12 mouse cellular contexts compared by ENCODE assay signal in the genomic region with DNA sequence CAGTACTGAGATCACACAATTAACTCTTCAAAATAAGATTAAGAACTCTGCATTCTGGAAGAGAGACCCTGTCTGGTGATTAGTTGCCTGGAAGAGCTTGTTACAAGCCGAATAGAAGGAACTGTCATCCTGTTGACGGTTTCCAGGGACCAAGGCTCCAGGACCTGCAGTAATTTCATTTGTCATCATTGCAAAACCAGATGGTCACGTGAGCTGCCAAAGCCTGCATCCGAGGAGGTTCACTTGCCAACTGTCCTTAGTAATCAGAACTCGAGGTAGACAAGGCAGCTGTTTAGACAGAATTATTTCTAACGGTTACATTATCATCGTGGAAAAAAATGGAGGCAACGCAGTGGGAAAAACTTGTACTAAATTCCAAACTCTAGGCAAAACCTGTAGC.
A peak's percentile ranks its signal among the peaks of the same experiment; 100 is the strongest.
DNase-seq lines count a peak whose midpoint lies in the region.
"Had no signal": no experiment of that assay in that cellular context is flagged by ENCODE, and none has a peak within 500 bp of the region (broad histone marks: within the 10 kb centered on the region; RNA-seq: fewer than 3 reads in every experiment).

No protein-coding gene starts in this region.

- peak; percentile 42 to 50 for DNase-seq in cerebellum, postnatal 14 days
- DNase-seq in cerebellum, adult 9-10 months: no peak
- DNase-seq in heart, adult 9 months (ENCODE audit: low spot score in 2 of 2): peak; percentile 33 to 43
- no peak for DNase-seq in heart, postnatal 25 days (ENCODE audit: low spot score)
- peak; percentile 31 to 32 for DNase-seq in adrenal gland, postnatal 36 days
- peak; percentile 27 for DNase-seq in skeletal muscle tissue, adult 2 months (ENCODE audit: low read depth, low spot score)
- no peak for DNase-seq in cerebellum, adult 11 months
- DNase-seq: cerebellum, adult 8-10 months; liver, embryonic 13.5 days; lung, embryonic 14.5 days; lung, postnatal 4 days; retina, postnatal 1 day had no signal

- intact Hi-C loops in heart, postnatal 25 days (cut with DNase I): no loop called here

Comparison
In these comparisons a context has a peak if more than half of its experiments do, and no peak if none do; other contexts are left out.
1. DNase-seq: peak in cerebellum, postnatal 14 days (2 of 2), heart, adult 9 months (2 of 2), adrenal gland, postnatal 36 days (2 of 2) and skeletal muscle tissue, adult 2 months (single experiment); none in cerebellum, adult 9-10 months (single experiment), heart, postnatal 25 days (single experiment) and cerebellum, adult 11 months (single experiment).